ENCODE assay signal across 8 mouse cellular contexts in the genomic region with DNA sequence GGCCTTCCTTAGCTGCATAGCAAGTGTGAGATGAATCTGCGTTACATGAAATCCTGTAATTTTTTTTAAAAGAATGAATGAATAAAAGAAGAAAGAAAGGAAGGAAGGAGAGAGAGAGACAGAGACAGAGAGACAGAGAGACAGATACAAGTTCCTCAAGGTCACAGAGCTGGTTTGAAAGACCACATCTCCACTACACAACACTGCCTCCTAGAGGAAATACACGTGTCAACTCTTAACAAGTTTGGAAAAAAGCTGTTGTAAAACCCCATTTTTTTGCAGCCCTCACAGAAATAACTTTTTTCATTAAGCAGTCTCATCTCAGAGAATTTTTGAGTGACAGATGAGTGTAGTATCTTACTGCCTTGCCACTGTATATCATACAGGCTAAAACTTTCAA. TPM values are rescaled to one million over a fixed set of nuclear protein-coding genes. Genes with fewer than 3 reads are reported as not detected.
A peak's percentile ranks its signal among the peaks of the same experiment; 100 is the strongest.
DNase-seq lines count a peak whose midpoint lies in the region.

No protein-coding gene starts in this region.

- intact Hi-C loops in left cerebral cortex, postnatal 4 days (cut with DNase I) = loop anchor here (10.0 kb wide), 1 partner anchor 303 kb away; no protein-coding TSS in a partner anchor

- peak; percentile 36 to 75 for DNase-seq in cerebellum, postnatal 10 days
- no peak for DNase-seq in cerebellum, postnatal 4 days (ENCODE audit: low spot score in 2 of 2)
- peak; percentile 12 for DNase-seq in left cerebral cortex, adult 11 months (ENCODE audit: low spot score)
- DNase-seq in left cerebral cortex, postnatal 4 days = no peak
- peak; percentile 66 for DNase-seq in CD4-positive helper T cell, adult 2 months (ENCODE audit: low read depth, low spot score)
- DNase-seq in cerebellum, postnatal 14 days = peak; percentile 34 to 45
- peak; percentile 1 to 4 for DNase-seq in natural killer cell, adult 2 months (ENCODE audit: low spot score in 2 of 2)
- DNase-seq in yolk sac, embryonic 10.5 days (ENCODE audit: low spot score) = no peak

RNA-seq across cellular contexts. Expression of a gene that starts 15.4 kb away (rescaled TPM):
- total RNA-seq in left cerebral cortex, postnatal 4 days (2021) = not detected

Comparison
In these comparisons a context has a peak if more than half of its experiments do, and no peak if none do; other contexts are left out.
1. DNase-seq: peak in cerebellum, postnatal 10 days (2 of 2), left cerebral cortex, adult 11 months (single experiment), CD4-positive helper T cell, adult 2 months (single experiment), cerebellum, postnatal 14 days (2 of 2) and natural killer cell, adult 2 months (2 of 2); none in cerebellum, postnatal 4 days (0 of 2), left cerebral cortex, postnatal 4 days (single experiment) and yolk sac, embryonic 10.5 days (single experiment).